ENCODE assay signal across 10 mouse cellular contexts in genomic region chr9:96705576-96706285, GRCm38 (mm10). TPM values are rescaled to one million over a fixed set of nuclear protein-coding genes. Genes with fewer than 3 reads are reported as not detected.
DNase-seq lines count a peak whose midpoint lies in the region; ATAC-seq and TF ChIP-seq lines count a peak whose summit lies in the region.
"Had no signal": no experiment of that assay in that cellular context is flagged by ENCODE, and none has a peak within 500 bp of the region (broad histone marks: within the 10 kb centered on the region; RNA-seq: fewer than 3 reads in every experiment).

No protein-coding gene starts in this region.

- no peak for TF ChIP-seq EP300 in lung, postnatal 0 days (IDR thresholded peaks at IDR 0.05)

- H3K4me2 ChIP-seq in lung, postnatal 0 days (replicated peaks; ENCODE audit: low read depth, low read length) = no peak overlapping the region
- H3K4me2 ChIP-seq: neural tube, embryonic 12.5 days had no signal

- 16% methylated on average over 11 of the region's 11 CpGs for WGBS in lung, postnatal 0 days

- H3K9ac ChIP-seq in lung, postnatal 0 days (replicated peaks; ENCODE audit: low read depth) = no peak overlapping the region
- H3K9ac ChIP-seq: neural tube, embryonic 12.5 days had no signal

- H3K4me3 ChIP-seq in layer of hippocampus, adult 2 months = no peak overlapping the region
- no peak overlapping the region for H3K4me3 ChIP-seq in lung, postnatal 0 days (ENCODE audit: low read depth, low read length)
- H3K4me3 ChIP-seq: neural tube, embryonic 12.5 days had no signal

- H3K27ac ChIP-seq in layer of hippocampus, adult 2 months = peak overlapping the region; percentile 74
- H3K27ac ChIP-seq in lung, postnatal 0 days (ENCODE audit: low read length) = peak overlapping the region; percentile 68
- H3K27ac ChIP-seq: neural tube, embryonic 12.5 days had no signal

- no peak for TF ChIP-seq CTCF in layer of hippocampus, adult 2 months (conservative IDR thresholded peaks at IDR 0.05)
- TF ChIP-seq CTCF in lung, postnatal 0 days (IDR thresholded peaks at IDR 0.05) = no peak

- H3K4me1 ChIP-seq in lung, postnatal 0 days (ENCODE audit: insufficient read depth, low read depth, low read length) = peaks cover 13% of the 10 kb centered on the region; the same call in 1 of the 2 replicates

- no peaks in the 10 kb centered on the region for H3K9me3 ChIP-seq in lung, postnatal 0 days (ENCODE audit: low read length)
- H3K9me3 ChIP-seq: G1E; neural tube, embryonic 12.5 days had no signal

- H3K27me3 ChIP-seq in lung, postnatal 0 days (replicated peaks; ENCODE audit: insufficient read depth, low read length) = no peaks in the 10 kb centered on the region
- H3K27me3 ChIP-seq: neural tube, embryonic 12.5 days had no signal

- H3K36me3 ChIP-seq in lung, postnatal 0 days (ENCODE audit: insufficient read depth, low read length) = no peaks in the 10 kb centered on the region
- H3K36me3 ChIP-seq: neural tube, embryonic 12.5 days had no signal

- no peak for DNase-seq in layer of hippocampus, adult 2 months (ENCODE audit: low spot score in 2 of 2)
- no peak for DNase-seq in layer of hippocampus, postnatal 25 days (ENCODE audit: extremely low spot score in 1 of 2, low spot score in 1 of 2)
- peak; percentile 67 for DNase-seq in embryo, embryonic 9.5 days (ENCODE audit: extremely low spot score)
- DNase-seq in heart, adult 8-10 months (ENCODE audit: low spot score) = peak; percentile 87
- peak; percentile 89 for DNase-seq in kidney, adult 18-20 months
- DNase-seq in lung, postnatal 0 days (ENCODE audit: low spot score) = peak; percentile 84
- peak; percentile 48 for DNase-seq in ovary, postnatal 14 days (ENCODE audit: low spot score)
- DNase-seq in layer of hippocampus, postnatal 10 days (ENCODE audit: low spot score in 2 of 2) = no peak

- ATAC-seq in lung, postnatal 0 days = peak; percentile 92

RNA-seq across cellular contexts. Expression of gene Zbtb38, which starts 46.9 kb away (rescaled TPM):
- total RNA-seq in layer of hippocampus, adult 2 months (2021) = 10 to 100 TPM; 57.9 to 65.3 TPM
- 10 to 100 TPM; 53.0 to 54.6 TPM for total RNA-seq in layer of hippocampus, postnatal 25 days (2021)
- 10 to 100 TPM; 38.8 to 42.4 (median 40.8) TPM for total RNA-seq in heart, adult 8-10 months (2022)
- polyA plus RNA-seq in lung, postnatal 0 days (2015; fragmentation: Nextera tagmentation; extraction: Ambion mirVana) = 31.8 and 32.5 TPM in 2 replicates
- 10 to 100 TPM; 42.3 to 45.2 TPM for total RNA-seq in layer of hippocampus, postnatal 10 days (2021)

Comparison
In these comparisons a context has a peak if more than half of its experiments do, and no peak if none do; other contexts are left out.
1. DNase-seq: peak in embryo, embryonic 9.5 days (single experiment), heart, adult 8-10 months (single experiment), kidney, adult 18-20 months (single experiment), lung, postnatal 0 days (single experiment) and ovary, postnatal 14 days (single experiment); none in layer of hippocampus, adult 2 months (0 of 2), layer of hippocampus, postnatal 25 days (0 of 2) and layer of hippocampus, postnatal 10 days (0 of 2).